Mouse (Mus musculus): Measurements from ENCODE around the gene Syngr3. TPM values are rescaled to one million over a fixed set of nuclear protein-coding genes. Genes with fewer than 3 reads are reported as not detected.

Syngr3 gene
- polyA plus RNA-seq, 1 experiment from 2014 or later, result 6.0 TPM

DNA sequence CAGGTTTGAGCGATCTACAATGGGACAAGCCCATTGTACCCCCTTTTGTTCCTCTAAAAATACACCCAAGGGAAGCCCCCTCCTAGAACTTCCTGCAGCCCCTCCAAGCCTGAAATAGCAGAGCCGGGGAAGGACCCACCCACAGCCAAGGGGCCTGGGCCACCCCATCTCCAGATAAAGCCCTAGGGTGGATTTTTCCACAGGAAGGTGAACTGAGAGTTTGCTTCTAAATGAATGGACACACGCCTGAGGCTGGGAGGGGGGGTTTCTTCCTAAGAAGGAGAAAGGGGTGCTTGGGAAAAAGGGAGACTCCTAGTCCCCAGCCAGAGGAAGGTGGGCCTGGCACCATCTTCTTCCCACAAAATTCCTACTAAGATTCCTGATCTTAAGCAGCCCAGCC is 43.8 kb downstream of the Syngr3 start:
- Histone ChIP-seq H3K9ac (ENCODE audit: low read depth, low read length) (no peak overlapping the region), H3K27me3 (replicated peaks; ENCODE audit: control insufficient read depth, insufficient read depth, low read length) (no peaks in the 10 kb centered on the region), H3K9me3 (ENCODE audit: control insufficient read depth) (no peaks in the 10 kb centered on the region), H3K4me1 (replicated peaks; ENCODE audit: control insufficient read depth, insufficient read depth, low read length) (0 out of 2 replicates have a peak, but pooled peaks cover 4% of the 10 kb centered on the region), H3K36me3 (ENCODE audit: control insufficient read depth, insufficient read depth) (peaks cover 6% of the 10 kb centered on the region; the same call in 1 of the 2 replicates), H3K4me2 (replicated peaks; ENCODE audit: low read depth) (no peak overlapping the region), H3K27ac (ENCODE audit: low read depth, low read length) (no peak overlapping the region), H3K4me3 (ENCODE audit: low read depth, low read length) (no peak overlapping the region)
- no peak for TF ChIP-seq CTCF (IDR thresholded peaks at IDR 0.05; ENCODE audit: low read depth)
- no peak for ATAC-seq
- WGBS, result 85% methylated on average over 3 of the region's 3 CpGs

DNA sequence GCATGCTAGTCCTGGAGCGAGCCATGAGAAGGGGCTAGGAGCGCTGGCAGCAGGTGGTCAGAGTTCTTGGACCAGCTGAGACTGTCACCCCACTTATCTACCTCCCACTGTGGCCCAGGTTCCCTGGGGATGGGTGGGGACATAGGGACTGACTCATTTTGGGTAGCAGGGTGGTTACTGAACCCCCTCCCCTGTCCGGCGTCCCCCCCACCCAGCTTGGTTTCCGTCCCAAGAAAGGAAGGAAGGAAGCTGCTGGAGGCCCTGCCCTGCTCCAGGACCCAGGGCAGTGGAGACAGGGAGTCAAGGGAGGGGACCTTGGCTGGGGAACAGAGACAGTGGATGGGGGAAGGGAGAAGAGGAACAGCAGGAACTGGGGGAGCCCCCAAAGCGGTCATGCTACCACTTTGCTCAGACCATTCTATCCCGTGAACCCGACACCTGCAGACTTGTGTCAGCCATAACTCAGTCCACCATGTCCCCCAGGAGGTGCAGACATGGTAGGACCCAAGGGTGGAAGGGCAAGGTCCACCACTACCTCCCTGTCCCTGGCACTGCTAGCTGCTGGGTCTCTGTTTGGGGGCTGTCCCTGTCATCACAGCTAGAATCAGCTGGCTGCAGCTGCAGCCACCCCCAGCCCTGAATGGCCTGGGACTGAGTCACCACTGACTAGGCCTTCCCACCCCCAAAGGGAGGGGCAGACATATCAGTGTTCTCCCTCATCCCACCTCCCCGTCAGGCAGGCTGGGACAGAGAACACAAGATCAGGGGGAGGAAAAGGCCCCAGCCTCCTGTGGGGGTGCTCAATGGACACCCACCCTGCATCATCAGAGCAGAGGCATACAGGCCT is 44.7 kb downstream of the Syngr3 start:
- H3K9ac ChIP-seq (ENCODE audit: low read depth, low read length), result no peak overlapping the region
- H3K27me3 ChIP-seq (replicated peaks; ENCODE audit: control insufficient read depth, insufficient read depth, low read length), result no peaks in the 10 kb centered on the region
- no peak for ATAC-seq
- 70% methylated on average over 9 of the region's 9 CpGs for WGBS
- peak overlapping the region; percentile 75 for H3K27ac ChIP-seq (ENCODE audit: low read depth, low read length)
- H3K36me3 ChIP-seq (ENCODE audit: control insufficient read depth, insufficient read depth), result peaks cover 14% of the 10 kb centered on the region; the same call in 1 of the 2 replicates
- H3K4me2 ChIP-seq (replicated peaks; ENCODE audit: low read depth), result peak overlapping the region; percentile 32; the same call in 1 of the 2 replicates
- no peaks in the 10 kb centered on the region for H3K9me3 ChIP-seq (ENCODE audit: control insufficient read depth)
- H3K4me1 ChIP-seq (replicated peaks; ENCODE audit: control insufficient read depth, insufficient read depth, low read length), result 0 out of 2 replicates have a peak, but pooled peaks cover 4% of the 10 kb centered on the region
- H3K4me3 ChIP-seq (ENCODE audit: low read depth, low read length), result no peak overlapping the region
- no peak for TF ChIP-seq CTCF (IDR thresholded peaks at IDR 0.05; ENCODE audit: low read depth)

DNA sequence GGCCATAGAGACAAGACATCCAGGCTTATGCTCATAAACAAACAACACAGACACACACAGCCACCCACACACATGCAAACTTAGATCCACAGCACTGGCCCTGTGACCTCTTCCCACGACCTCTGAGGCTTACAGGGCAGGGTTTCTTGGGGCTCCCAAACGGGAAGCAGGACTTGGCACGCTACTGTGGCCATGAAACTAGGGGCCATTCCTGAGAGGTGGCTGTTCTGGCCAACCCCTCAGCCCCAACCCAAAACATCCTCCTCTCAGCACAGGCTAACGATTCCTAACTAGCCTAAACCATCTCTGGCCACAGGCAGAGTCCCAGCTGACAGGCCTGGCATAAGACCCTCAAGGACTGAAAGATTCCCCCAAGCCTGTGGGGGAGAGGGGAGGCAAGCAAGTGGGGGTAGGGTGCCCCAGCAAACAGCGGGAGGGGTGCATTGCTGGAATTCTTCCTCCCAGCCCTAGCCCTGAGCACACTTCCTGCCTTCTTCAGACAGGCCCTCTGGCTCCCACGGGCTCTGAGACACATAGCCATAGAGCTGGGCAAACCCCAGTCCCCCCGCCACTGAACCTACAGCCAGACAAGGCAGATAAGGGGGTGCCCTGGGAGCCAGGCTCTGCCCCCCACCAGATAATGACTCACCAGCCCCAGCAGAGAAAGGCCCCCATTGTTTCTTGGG is 45.6 kb downstream of the Syngr3 start:
- no peak for TF ChIP-seq CTCF (IDR thresholded peaks at IDR 0.05; ENCODE audit: low read depth)
- no peaks in the 10 kb centered on the region for H3K27me3 ChIP-seq (replicated peaks; ENCODE audit: control insufficient read depth, insufficient read depth, low read length)
- WGBS, result 48% methylated on average over 7 of the region's 7 CpGs
- no peak overlapping the region for H3K4me3 ChIP-seq (ENCODE audit: low read depth, low read length)
- H3K4me2 ChIP-seq (replicated peaks; ENCODE audit: low read depth), result 0 out of 2 replicates have a peak overlapping the region, but pooled peaks have one; percentile 32
- no peaks in the 10 kb centered on the region for H3K9me3 ChIP-seq (ENCODE audit: control insufficient read depth)
- H3K4me1 ChIP-seq (replicated peaks; ENCODE audit: control insufficient read depth, insufficient read depth, low read length), result no peaks in the 10 kb centered on the region
- no peak overlapping the region for H3K9ac ChIP-seq (ENCODE audit: low read depth, low read length)
- H3K36me3 ChIP-seq (ENCODE audit: control insufficient read depth, insufficient read depth), result peaks cover 16% of the 10 kb centered on the region; the same call in 1 of the 2 replicates
- H3K27ac ChIP-seq (ENCODE audit: low read depth, low read length), result peak overlapping the region; percentile 75
- no peak for ATAC-seq

DNA sequence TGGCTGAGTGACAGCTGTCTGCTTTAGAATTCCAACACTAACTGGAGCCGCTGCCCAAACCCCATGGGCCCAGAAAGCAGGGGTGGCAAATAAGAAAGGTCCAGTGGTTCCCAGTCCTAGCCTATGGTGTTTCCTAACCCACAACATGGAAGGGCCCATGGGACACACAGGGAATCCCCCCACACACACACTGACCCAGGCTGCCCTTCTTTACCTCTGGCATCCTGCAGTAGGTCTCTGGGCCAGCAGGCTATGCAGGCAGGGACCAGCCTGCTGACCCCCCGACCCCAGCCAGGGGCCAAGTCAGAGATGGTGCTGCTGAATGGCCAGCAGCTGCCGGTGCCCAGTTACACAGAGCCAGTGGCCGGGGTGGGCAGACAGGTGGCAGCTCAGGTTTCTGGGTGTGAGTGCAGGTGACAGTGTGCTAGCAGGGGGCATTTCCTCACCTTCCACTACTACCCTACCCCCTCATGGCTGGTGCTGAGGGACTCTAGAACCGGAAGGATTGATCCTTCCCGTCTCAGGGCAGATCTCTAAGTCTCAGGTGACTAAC is 46.9 kb downstream of the Syngr3 start:
- WGBS, result 69% methylated on average over 6 of the region's 6 CpGs
- Histone ChIP-seq H3K27ac (ENCODE audit: low read depth, low read length) (no peak overlapping the region), H3K9me3 (ENCODE audit: control insufficient read depth) (no peaks in the 10 kb centered on the region), H3K9ac (ENCODE audit: low read depth, low read length) (no peak overlapping the region), H3K4me3 (ENCODE audit: low read depth, low read length) (no peak overlapping the region), H3K36me3 (ENCODE audit: control insufficient read depth, insufficient read depth) (peaks cover 16% of the 10 kb centered on the region; the same call in 1 of the 2 replicates), H3K4me1 (replicated peaks; ENCODE audit: control insufficient read depth, insufficient read depth, low read length) (no peaks in the 10 kb centered on the region), H3K4me2 (replicated peaks; ENCODE audit: low read depth) (peak overlapping the region; percentile 32), H3K27me3 (replicated peaks; ENCODE audit: control insufficient read depth, insufficient read depth, low read length) (no peaks in the 10 kb centered on the region)
- no peak for TF ChIP-seq CTCF (IDR thresholded peaks at IDR 0.05; ENCODE audit: low read depth)
- no peak for ATAC-seq

DNA sequence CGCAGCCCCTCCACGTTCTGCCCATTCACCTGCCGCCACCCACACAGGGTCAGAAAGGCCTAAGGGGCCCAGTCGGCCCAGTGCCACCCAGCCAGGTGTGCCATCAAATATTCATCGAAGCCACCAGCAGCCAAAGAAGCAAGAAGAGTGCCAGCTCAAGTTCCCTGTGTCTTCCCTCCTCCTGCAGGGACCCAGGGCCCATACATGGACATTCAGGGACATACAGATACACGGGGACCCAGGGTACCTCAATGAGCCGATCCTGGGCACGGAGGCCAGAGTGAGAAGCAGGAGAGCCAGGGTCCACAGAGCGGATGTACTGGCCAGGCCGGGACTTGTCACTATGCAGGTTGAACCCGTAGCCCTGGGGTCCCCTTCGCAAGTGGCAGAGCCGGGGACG is 47.8 kb downstream of the Syngr3 start:
- no peak for TF ChIP-seq CTCF (IDR thresholded peaks at IDR 0.05; ENCODE audit: low read depth)
- Histone ChIP-seq H3K36me3 (ENCODE audit: control insufficient read depth, insufficient read depth) (peaks cover 16% of the 10 kb centered on the region; the same call in 1 of the 2 replicates), H3K9ac (ENCODE audit: low read depth, low read length) (no peak overlapping the region), H3K4me3 (ENCODE audit: low read depth, low read length) (no peak overlapping the region), H3K27me3 (replicated peaks; ENCODE audit: control insufficient read depth, insufficient read depth, low read length) (no peaks in the 10 kb centered on the region), H3K9me3 (ENCODE audit: control insufficient read depth) (no peaks in the 10 kb centered on the region), H3K4me1 (replicated peaks; ENCODE audit: control insufficient read depth, insufficient read depth, low read length) (no peaks in the 10 kb centered on the region), H3K4me2 (replicated peaks; ENCODE audit: low read depth) (no peak overlapping the region), H3K27ac (ENCODE audit: low read depth, low read length) (no peak overlapping the region)
- WGBS, result 91% methylated on average over 14 of the region's 14 CpGs
- ATAC-seq, result no peak

DNA sequence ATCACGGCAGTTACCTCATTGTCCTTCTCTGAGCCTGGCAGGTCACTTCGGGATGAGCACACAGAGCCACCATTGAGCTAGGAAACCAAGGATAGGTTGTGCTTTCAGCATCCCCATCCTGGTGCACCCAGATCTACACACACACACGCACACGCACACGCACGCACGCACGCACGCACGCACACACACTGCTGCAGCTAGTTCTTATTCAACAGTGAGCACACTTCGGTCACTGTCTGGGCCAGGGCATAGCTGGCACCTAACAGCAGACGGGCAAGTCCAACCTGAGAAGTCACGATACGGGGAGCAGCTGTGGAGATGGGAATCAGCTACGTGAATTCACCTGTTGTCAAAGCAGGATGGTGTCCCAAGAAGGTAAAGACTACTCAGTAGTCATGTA is 49.2 kb downstream of the Syngr3 start:
- Histone ChIP-seq H3K9me3 (ENCODE audit: control insufficient read depth) (no peaks in the 10 kb centered on the region), H3K9ac (ENCODE audit: low read depth, low read length) (no peak overlapping the region), H3K4me1 (replicated peaks; ENCODE audit: control insufficient read depth, insufficient read depth, low read length) (no peaks in the 10 kb centered on the region), H3K36me3 (ENCODE audit: control insufficient read depth, insufficient read depth) (peaks cover 16% of the 10 kb centered on the region; the same call in 1 of the 2 replicates), H3K27me3 (replicated peaks; ENCODE audit: control insufficient read depth, insufficient read depth, low read length) (no peaks in the 10 kb centered on the region), H3K4me3 (ENCODE audit: low read depth, low read length) (no peak overlapping the region), H3K27ac (ENCODE audit: low read depth, low read length) (no peak overlapping the region), H3K4me2 (replicated peaks; ENCODE audit: low read depth) (no peak overlapping the region)
- no peak for ATAC-seq
- no peak for TF ChIP-seq CTCF (IDR thresholded peaks at IDR 0.05; ENCODE audit: low read depth)
- WGBS, result 94% methylated on average over 15 of the region's 15 CpGs

All from intestine, postnatal 0 days (tissue).